Mouse (Mus musculus) heart, adult 10 weeks (tissue): ENCODE results near the gene Sycp3. TPM values are rescaled to one million over a fixed set of nuclear protein-coding genes. Genes with fewer than 3 reads are reported as not detected.

Experiments
- polyA plus RNA-seq: library from polyadenylated mRNA; stranded (reverse); fragments of 350-450 nt; fragmentation: Illumina TruSeq; extraction: RNeasy Lipid Tissue Mini Kit (QIAGEN cat#74804); gene quantifications from one replicate; pipeline ENCODE4 v1.2.3, GENCODE M21; 2014; ENCODE audit warnings: low read depth, low replicate concordance

The Sycp3 gene
- not detected for polyA plus RNA-seq

GRCm38 (mm10) chr10:88459502-88459992 is at the start of gene Sycp3:
TSS of gene Sycp3 (plus strand) at chr10:88459569.

DNA sequence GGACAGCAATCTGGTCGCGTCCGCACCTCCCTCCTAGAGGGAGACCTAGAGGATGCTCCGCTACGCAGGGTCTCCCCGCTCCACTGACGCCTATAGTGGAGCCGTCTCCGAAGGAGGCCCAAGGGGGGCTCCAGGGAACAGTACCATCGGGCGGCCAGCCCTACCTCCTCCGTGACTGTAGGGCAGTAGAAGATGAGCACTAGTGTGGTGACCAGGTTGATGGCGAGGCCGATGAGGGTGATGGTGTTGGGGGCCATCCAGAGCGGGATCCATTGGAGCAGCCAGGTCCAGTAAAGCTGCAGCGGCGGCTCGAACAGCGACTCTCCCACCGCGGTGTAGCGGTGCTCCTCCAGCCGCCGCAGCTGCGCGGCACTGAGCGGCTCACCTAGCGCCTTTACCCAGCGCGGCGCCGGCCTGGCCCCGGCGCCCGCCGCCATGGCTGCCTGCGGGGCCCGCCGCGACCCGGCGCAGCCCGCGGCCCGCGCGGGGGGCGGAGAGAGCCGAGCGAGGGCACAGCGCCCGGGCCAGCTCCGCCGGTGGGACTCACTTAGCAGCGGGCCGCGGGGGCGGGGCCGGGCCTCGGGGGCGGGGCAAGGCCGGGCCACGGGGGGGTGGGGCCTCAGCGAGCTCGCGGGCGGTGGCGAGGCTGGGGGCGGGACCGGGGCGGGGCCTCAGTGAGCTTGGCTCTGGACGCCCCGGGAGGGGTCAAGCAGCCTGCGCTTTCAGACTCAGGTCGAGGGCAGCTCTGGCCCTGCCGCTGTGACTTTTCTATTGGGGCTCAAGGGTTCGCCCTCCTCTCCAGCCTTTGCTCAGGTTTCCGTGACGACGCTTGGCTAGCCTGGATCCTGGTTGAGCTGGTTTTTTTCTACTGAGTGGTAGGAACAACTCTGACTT is 44.3 kb downstream of the Sycp3 start, which contains the start of gene Chpt1:
TSS of gene Chpt1 (minus strand) at position 653 of the 894 bp plus-strand sequence.

Other genes with a start within 250 kb of the Sycp3 start
- gene Dram1, start 80.5 kb upstream of the Sycp3 start, polyA plus RNA-seq: 4.6 TPM
- 17.9 TPM for gene Gnptab, start 80.4 kb upstream of the Sycp3 start, polyA plus RNA-seq
- gene Chpt1, start 44.5 kb downstream of the Sycp3 start, polyA plus RNA-seq: 350 TPM
- 0.58 TPM for gene Mybpc1, start 145.6 kb downstream of the Sycp3 start, polyA plus RNA-seq
- gene Spic, start 225.4 kb downstream of the Sycp3 start, polyA plus RNA-seq: 0.86 TPM